Mouse (Mus musculus) neural tube, embryonic 15.5 days (tissue): ENCODE results near the gene Cend1. TPM values are rescaled to one million over a fixed set of nuclear protein-coding genes. Genes with fewer than 3 reads are reported as not detected.

Experiments used
- polyA plus RNA-seq: library from polyadenylated mRNA; unstranded; fragments of >200 nt; fragmentation: Nextera tagmentation; extraction: Ambion mirVana; gene quantifications from 2 replicates; pipeline ENCODE4 v1.2.1, GENCODE M21; 2015

Cend1 gene
- polyA plus RNA-seq, 1 experiment from 2014 or later, result 208 TPM

Other genes starting within 250 kb of the Cend1 start
- gene Hras, start 235.5 kb downstream of the Cend1 start, polyA plus RNA-seq, result 166 and 188 TPM in 2 replicates
- 9.0 and 9.1 TPM in 2 replicates for gene Lrrc56, start 235.3 kb downstream of the Cend1 start, polyA plus RNA-seq
- gene Lmntd2, start 215.4 kb downstream of the Cend1 start, polyA plus RNA-seq, result 0.35 and 1.6 TPM in 2 replicates
- gene Rassf7, start 213.6 kb downstream of the Cend1 start, polyA plus RNA-seq, result 24.1 and 28.1 TPM in 2 replicates
- 54.9 and 60.2 TPM in 2 replicates for gene Phrf1, start 200.7 kb downstream of the Cend1 start, polyA plus RNA-seq
- 2.6 and 7.8 TPM in 2 replicates for gene Irf7, start 163.0 kb downstream of the Cend1 start, polyA plus RNA-seq
- 4.2 TPM in 1 of 2 replicates, not detected in the other for gene Cdhr5, start 152.7 kb downstream of the Cend1 start, polyA plus RNA-seq
- gene Sct, start 150.4 kb downstream of the Cend1 start, polyA plus RNA-seq, result 5.4 and 11.0 TPM in 2 replicates
- 0.87 and 1.3 TPM in 2 replicates for gene Drd4, start 137.5 kb downstream of the Cend1 start, polyA plus RNA-seq
- 178 and 200 TPM in 2 replicates for gene Deaf1, start 101.8 kb downstream of the Cend1 start, polyA plus RNA-seq
- 50.5 and 55.8 TPM in 2 replicates for gene Tmem80, start 101.8 kb downstream of the Cend1 start, polyA plus RNA-seq
- 0.23 and 10.7 TPM in 2 replicates for gene Eps8l2, start 90.6 kb downstream of the Cend1 start, polyA plus RNA-seq
- 269 and 298 TPM in 2 replicates for gene Taldo1, start 37.3 kb downstream of the Cend1 start, polyA plus RNA-seq
- gene Gatd1, start 15.4 kb downstream of the Cend1 start, polyA plus RNA-seq, result 49.3 and 50.4 TPM in 2 replicates
- gene Slc25a22, start 8.4 kb upstream of the Cend1 start, polyA plus RNA-seq, result 76.7 and 88.8 TPM in 2 replicates
- gene Pidd1, start 14.5 kb upstream of the Cend1 start, polyA plus RNA-seq, result 2.7 and 5.0 TPM in 2 replicates
- 743 and 829 TPM in 2 replicates for gene Rplp2, start 17.9 kb upstream of the Cend1 start, polyA plus RNA-seq
- gene Pnpla2, start 25.7 kb upstream of the Cend1 start, polyA plus RNA-seq, result 17.2 and 25.7 TPM in 2 replicates
- gene Cracr2b, start 31.6 kb upstream of the Cend1 start, polyA plus RNA-seq, result 7.1 and 9.6 TPM in 2 replicates
- 23.7 and 25.1 TPM in 2 replicates for gene Cd151, start 37.9 kb upstream of the Cend1 start, polyA plus RNA-seq
- 85.3 and 89.8 TPM in 2 replicates for gene Polr2l, start 45.6 kb upstream of the Cend1 start, polyA plus RNA-seq
- gene Tspan4, start 45.7 kb upstream of the Cend1 start, polyA plus RNA-seq, result 73.0 and 77.3 TPM in 2 replicates
- 50.4 and 54.4 TPM in 2 replicates for gene Chid1, start 110.4 kb upstream of the Cend1 start, polyA plus RNA-seq
- 105 and 109 TPM in 2 replicates for gene Ap2a2, start 132.7 kb upstream of the Cend1 start, polyA plus RNA-seq
- 0.27 and 0.31 TPM in 2 replicates for gene Muc6, start 225.8 kb upstream of the Cend1 start, polyA plus RNA-seq